Mouse (Mus musculus) embryo, embryonic 10 days (tissue): ENCODE results near the gene Tnni3k.

Experiments
- DNase-seq: peaks from one replicate; pipeline ENCODE4 v3.0.0-alpha.2; 2015; ENCODE audit warnings: low spot score

Gene Tnni3k

DNA sequence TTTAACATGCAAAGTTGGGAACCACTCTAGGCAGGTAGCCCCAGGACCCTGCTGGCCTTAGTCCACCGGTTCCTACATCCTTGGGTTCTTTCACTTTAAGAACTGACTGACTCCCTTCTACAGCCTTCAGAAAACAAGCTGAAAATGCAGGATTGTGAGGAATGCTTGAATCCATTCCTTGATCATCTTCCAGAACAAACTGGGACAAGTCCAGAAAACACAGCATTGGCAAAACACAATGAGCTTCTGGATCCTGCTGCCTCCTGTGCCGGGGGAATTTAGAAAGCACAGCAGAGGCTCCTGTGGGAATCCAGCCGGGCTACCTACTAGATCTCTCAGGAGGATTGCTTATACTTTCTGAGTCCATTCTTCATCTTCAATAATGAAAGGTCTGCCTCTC is 229.5 kb downstream of the Tnni3k start:
- DNase-seq = no peak

DNA sequence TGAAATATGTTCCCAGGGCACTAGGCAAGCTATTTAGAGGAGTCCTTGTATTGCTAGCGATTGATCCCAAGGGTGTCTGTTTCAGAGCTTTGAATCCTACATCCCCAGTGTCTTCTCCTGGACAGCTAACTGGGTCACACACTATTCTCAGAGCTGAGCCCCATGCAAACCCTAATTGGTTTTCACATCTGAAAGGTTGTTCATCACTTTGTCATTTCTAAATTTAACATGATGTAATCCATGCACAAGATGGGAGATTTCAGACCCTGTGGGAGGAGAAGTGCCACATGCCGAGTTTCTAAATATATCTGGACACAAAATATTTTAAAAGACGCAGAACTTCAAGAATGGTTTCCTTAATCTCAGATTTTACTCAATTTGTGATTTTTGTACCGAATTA is 230.5 kb downstream of the Tnni3k start:
- DNase-seq = no peak

DNA sequence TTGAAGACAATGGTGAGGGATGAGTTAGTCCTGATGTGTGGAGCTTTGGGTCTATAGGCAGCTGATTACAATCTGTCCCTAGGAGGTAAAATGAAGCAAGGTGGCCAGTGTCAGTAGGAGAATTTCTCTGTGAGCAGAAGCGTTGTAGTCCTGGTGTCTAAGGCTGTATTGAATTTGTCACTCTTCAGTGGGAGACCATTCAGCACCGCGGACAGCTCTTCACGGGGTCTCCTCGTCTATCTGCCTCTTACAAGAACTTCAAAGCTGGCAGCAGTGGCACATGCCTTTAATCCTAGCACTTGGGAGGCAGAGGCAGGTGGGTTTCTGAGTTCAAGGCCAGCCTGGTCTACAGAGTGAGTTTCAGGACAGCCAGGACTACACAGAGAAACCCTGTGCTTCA is 235.5 kb downstream of the Tnni3k start:
- DNase-seq = peak; percentile 82

DNA sequence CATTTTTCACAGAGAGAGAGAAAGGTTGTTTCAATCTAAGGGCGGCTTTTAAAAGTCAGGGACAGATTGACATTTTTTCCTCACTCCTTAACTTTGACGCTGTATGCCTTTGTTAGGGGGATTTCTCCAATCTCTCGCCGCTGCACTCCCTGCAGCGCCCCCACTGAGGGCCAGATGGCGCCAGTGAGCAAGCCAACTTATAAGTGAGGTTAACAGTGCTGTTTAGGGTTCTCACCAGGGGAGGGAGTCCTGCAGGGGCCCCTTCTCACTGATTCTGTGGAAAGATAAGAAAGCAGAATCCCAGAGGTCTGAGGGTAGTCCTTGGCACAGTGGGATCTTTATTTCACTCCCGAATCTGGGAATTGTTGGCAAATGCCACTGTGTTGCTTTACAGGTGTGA is 237.5 kb downstream of the Tnni3k start:
- peak; percentile 77 for DNase-seq

DNA sequence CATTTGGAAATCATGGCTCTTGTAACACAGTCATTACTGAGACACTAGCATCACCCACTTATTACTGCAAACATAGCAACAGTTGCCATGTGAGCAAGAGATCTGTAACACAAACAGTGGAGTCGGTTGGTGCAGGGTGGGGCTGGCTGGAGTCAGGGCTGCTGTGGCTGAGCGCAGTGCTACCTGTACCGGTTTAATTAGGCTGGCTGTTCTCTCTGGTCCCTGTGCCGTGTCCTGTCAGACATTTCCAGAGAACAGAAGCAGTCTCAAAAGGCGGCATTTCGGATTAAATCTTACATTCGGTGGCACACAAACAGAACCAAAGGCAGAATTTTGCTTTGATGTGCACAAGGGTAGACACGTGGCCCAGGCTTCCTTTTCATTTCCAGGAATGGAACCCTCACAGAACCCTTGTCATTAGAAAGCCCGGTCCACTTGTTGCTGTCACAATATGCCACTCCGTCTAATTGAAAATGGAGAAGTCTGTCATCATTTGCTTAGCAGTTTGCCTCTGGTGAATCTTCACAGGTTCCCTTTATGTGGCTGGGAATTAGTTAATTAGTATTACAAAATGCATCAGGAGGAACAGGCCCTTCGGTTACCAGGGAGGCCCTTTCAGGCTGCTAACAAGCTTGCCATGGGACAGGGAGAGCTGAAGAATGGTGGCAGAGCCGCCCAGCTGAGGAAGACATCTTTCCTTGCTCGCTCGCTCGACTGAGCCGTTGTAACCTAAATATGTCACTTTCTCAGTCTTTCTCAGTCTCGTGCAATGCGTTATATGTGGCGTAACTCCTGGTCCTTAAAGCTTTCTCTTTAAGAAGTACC is 238.2 kb downstream of the Tnni3k start:
- DNase-seq = no peak

DNA sequence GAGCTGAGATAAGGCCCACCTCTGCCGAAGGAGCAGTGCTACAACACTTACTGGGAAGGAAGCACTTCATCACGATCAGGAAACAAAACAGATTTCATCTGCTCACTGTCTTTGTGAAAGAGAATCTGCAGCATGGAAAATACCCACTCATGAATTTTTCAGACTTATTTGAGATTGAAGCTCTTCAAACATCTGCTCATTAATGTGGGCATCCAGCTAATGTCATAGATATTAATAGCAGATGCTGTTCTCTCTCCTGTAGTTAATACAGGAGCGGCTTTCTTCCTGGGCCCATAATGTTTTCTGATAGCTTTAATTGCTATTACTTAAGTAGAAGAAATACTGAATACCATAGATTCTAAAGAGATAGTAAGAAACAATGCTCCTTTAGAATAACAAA is 239.0 kb downstream of the Tnni3k start:
- DNase-seq = no peak

DNA sequence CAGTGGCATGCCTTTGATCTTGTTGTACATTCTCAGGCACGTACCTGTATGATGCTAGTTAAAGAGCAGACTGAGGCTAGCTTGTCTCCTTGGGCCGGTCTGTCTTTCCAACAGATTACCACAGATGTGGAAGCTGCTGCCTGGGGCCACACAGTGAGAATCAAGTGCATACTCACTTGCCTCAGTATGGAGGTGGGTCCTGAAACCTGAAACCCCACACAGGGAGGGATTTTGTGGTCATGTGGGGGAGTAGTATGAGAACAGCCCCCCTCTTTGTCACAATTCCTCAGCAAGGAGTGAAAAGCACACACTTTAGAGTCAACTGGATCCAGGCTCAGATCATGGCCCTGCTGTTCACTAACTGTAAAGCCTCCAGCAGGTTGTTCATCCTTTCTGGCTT is 239.6 kb downstream of the Tnni3k start:
- no peak for DNase-seq

DNA sequence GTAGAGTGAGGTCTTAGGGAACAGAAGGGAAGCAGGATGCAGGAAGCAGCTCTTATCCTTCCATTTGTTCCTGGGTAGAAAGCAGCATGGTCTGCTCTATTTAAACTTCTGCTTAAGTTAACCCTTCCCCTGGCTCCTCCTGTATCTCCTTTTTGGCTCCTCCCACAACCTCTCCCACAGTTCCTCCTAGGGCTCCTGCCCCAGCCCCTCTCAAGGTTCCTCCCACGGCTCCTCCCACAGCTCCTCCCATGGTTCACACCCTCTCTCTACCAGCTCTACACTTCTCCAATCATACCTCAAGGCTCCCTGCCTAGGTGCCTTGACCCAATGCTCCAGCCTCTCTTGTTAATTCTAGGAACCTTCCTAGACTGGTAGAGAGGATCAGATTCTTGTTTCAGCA is 242.3 kb downstream of the Tnni3k start:
- no peak for DNase-seq

DNA sequence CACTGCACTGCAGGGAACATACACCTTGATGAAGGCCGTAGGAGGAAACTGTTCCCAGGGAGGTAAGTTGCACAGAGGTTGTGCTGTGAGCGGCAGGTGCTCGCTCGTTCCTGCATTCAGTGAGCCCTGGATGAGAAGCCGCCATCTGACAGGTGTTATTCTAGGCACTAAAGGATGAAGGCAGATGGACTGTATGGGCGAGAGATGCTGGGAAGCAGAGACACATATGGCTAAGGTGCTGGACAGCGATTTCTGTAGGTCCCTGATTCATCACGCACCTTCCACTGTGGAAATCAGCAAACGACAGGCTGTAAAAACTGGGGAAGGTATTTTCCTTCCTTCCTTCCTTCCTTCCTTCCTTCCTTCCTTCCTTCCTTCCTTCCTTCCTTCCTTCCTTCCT is 243.4 kb downstream of the Tnni3k start:
- DNase-seq = no peak

DNA sequence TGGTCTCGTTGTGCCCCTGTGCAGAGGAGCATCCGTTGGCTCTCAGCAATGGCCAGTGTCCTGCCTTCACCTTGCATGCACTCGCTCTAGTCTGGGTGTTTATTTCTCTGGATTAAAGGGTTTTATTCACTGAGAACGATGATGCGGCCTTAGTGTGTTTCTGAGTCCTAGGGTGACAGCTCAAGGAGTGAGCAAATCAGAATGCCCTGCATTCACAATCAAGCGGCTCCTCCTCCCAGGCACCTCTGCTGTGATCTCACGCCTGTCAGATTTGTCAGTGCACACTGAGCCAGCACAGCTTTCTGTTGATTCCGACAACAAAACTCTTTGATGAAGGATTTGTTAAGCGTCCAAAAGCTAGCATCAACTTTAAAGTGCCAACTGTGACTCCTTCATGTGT is 243.9 kb downstream of the Tnni3k start:
- no peak for DNase-seq

DNA sequence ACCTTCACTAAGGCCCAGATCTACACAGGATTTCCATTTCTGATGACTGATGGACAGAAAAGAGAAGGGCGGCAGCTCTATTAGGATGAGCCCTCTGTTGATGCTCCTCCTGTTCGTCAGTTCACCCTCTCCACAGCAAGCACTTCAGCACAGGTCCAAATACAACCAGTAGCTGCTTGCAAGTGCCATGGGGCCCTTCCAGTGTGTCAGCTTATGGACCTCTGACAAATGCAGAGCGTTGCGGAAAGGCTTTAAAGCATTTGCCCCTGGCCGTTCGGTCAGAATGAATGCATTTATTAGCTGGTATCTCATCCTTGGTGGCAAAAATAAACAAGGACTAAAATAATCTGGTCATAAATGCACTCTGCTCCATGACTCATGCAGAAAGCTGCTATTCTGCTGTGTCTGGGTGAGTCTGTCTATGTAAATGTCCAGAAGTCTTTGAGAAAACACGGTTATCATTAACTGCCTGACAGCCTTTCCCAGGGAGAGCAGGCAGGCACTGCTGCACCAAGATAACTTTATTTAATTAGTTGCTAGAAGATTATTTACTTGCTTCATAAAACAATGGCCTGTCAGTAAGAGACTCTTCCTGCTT is 244.8 kb downstream of the Tnni3k start:
- no peak for DNase-seq

DNA sequence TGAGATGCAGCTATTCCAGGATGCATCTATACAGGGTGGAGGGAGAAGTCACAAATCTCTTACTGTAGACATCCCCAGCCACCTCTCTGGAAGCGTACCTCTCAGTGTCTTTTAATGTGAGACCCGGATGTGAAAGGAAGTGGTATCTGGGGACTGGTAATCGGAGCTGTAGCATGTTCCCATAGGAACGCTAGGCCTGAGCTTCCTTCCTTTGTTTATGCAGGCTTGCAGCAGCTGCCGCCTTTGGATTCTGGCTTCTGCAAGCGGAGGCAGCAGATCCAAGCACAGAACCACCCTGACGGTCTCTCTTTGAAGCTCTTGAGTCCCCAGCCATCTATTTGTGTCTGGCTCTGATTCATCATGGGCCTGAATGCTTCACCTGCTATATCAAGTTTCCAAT is 248.6 kb downstream of the Tnni3k start:
- DNase-seq = peak; percentile 63

DNA sequence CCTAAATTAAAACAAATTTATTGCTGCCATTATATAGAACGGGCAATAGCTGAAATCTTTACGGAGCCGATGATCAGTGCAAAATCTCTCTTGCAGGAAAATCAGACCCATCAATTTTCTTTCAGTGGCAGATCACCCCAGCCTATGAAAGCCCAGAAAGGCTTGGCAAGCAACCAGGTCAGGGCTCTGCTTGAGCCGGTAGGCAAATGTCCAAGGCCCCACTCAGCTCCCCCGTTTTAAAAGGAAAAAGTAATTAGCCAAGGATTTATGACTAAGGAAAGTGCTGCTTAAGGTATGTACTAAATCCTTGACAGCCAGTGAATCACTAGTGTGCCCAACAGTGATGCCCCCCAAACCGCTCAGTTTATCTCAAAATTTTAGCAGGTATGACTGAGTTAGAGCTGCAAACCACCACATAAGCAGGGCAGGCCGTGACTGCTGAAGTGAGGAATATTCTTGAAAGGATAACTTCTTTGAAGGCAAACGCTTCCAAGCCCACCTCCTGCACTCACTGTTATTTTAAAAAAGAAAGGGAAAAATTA is 254.2 kb downstream of the Tnni3k start:
- DNase-seq = no peak

DNA sequence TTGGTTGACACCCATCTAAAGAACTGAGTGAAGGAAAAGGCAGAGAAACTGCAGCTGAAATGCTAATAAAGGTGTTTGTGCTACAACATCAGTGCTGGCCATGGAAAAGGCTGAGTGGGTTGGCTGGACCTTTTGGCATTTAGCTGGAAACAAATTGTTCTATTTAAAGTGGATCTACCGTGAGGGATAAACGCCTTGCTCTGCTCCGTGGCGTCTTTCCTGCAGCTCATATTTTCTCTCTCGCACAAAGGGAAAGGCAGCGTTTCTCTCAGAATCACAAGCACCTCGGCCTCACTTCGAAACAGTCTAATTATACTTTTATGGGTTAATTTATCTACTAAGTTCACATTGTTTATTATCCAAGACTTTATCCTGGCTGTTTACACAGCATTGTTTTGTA is 254.8 kb downstream of the Tnni3k start:
- no peak for DNase-seq

DNA sequence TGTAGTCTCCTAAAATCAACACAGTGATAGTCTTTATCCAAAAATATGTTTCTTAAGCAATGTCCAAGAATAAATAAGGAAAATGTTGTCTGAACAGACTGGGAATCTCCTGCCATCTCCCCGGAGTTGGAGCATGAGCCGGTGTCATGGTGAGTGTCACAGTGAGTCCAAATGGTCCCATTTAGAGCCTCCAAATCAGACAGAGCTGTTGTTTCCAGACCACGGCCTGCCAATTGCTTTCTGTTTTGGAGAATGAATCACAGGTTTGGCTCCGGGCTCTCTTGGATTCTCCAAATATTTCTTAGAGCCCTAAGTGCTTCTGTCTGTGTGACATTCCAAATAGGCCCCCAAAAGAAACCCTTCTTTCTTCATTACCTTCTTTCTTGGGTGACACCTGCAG is 256.4 kb downstream of the Tnni3k start:
- DNase-seq = no peak

DNA sequence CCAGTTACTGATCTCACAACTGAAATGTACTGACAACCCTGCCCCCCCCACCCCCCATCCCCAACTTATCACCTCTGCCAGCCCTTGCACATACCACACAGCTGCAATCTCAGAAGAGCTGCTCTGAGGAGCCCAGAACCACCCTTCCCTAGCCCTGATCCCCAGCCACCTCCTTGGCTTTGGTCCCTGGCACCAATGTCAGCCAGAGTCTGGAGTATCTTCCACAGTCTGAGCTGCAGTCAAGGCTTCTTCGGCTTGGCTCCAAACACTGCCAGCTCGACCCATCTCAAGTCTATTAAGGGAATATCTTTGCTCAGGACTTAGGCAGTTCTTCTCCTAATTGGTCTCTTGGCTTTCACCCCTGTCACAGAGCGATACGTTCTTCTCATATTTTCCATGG is 261.6 kb downstream of the Tnni3k start:
- no peak for DNase-seq

DNA sequence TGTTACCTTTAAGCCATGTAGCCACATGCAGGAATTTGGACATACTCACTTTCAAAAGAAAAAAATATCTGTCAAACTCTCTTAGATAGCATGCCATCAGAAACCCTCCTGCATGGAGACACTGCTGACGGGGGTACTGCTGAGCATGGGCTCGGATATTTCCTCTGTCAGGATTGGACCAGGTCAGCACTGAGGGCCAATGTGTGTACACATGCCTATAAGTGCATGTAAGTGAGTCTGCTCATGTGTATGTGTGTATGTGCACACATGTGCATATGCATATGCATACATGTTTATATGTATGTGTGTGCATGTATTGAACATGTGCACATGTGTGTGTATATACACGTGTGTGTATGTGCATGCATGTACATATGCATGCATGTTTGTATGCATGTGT is 267.6 kb downstream of the Tnni3k start:
- DNase-seq = no peak

DNA sequence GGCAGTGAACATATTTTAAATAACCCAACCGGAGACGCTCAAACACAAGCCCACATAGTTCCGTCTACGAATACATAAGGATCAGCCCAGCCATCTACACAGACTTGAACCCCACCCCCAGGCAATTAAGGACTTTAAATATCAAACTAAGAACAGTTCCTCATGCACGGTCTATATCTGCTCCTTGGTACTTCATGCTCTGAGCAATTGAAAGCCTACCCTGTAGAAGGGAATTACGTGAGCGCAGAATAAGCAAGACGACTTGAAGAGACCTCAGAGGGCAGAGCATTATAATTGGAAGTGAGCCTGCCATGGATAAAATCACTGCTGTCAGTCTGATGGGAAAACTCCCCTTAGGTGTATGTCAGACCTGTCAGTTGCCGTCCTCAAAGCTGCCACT is 268.9 kb downstream of the Tnni3k start:
- no peak for DNase-seq

DNA sequence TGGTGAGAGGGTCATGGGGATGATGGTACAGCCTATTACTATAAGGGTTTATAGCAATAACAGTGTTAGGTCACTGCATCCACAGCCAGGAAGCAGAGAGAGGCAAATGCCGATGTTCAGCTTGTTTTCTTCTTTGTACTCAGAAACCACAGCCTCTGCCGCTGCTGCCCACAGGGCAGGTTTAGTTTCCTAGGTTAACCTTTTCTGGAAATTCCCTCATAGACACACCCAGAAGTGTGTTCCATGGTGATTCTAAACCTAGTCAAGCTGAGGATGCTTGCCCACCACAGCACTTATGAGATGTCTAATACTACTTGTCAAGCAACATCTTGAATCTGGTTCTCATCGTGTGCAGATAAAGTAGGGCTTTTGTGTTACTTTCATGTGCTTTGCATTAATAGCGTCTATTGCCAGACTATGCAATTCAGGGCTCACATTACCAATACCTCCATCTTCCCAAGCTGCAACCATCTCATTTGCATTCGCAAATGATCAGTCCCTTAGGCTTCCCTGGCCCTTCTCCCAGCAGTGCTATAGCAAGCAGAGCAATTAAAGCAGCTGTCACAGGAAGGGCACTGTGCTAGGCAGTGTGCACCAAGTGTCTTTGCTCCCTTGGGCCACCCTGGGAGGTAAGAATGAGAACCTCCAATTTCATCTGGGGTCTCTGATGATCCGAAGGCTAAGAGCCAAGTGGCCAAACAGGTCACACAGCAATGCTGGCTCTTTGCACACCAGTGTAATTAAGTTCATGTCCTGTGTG is 276.2 kb downstream of the Tnni3k start:
- no peak for DNase-seq

DNA sequence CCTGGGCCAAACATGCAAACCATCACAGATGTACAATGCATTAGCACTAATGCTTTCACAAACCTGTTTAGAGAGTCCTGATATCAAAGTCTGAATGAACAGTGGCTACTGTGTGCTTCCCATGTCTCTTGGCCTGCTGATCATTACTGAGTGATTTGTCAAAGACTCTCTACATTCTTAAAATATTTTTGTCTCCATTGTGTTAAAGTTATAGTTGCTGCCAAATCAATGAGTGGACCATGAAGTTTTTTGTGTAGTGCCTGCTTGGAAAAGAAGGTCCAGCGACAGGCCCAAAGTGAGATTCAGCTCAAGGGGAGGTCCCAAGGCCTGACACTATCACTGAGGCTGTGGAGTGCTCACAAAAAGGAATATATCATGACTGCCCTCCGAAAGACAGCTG is 283.6 kb downstream of the Tnni3k start:
- DNase-seq = no peak

DNA sequence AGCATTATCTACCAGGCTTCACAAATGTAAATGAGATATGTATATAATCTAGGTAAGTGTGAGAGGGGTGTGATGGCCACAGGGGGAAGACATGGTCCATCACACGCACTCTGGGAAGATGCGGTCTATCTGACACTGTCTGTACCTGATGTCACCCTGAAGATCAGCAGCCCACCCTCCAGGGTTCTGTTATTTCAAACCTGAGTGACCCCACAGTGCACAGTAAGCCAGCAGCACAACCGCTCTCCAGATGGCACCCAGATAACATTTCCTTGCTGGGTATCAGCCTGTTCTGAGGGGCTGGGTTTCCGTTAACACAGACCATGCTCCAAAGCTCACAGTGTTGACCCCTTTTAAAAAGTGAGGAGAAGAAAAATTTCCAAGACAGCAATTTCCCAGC is 288.9 kb downstream of the Tnni3k start:
- no peak for DNase-seq

DNA sequence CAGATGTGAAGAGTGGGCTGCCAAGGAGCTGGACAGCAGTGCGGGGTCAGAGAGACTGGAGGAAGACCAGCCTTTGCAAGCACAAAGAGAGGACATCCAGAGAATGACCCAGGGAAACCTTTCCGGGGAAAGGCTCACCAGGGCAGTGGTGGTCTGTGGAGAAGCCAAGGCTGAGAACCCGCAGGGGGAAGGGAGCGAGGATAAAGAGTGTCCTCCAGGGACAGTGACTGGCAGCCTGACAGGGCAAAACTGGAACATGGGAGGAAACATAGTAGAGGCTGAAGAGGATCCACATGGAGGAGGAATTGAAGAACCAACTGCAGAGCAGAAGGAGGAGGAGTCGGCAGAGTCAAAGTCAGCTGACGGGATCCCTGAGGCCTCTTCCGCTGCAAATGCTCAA is 291.1 kb downstream of the Tnni3k start:
- no peak for DNase-seq

DNA sequence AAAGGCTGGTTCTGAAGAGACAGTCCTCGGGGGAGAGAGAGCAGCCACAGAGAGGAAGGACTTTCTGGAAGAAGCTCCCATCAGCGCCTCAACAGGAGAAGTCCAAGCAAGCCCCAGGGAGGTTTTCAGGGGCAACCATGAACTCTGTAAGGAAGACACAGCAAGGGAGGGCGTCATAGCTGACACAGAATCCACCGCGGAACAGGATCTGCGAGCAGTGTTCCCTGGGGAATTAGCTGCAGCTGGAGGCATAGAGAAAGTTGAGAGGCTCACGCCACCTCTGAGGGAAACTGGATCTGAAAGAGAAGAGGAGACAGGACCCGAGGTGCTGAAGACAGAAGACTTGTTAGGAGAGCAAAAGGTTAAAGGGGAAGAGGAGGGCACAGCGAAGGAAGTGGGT is 291.8 kb downstream of the Tnni3k start:
- peak; percentile 37 for DNase-seq
